Mouse (Mus musculus): ENCODE results near the gene Cx3cr1. TPM values are rescaled to one million over a fixed set of nuclear protein-coding genes. Genes with fewer than 3 reads are reported as not detected.
A peak's percentile ranks its signal among the peaks of the same experiment; 100 is the strongest.
"Not testable (repeated sequence)": the region's sequence is repeated elsewhere in the genome, so short reads cannot be mapped to it uniquely, and the experiment has no call there.

Gene Cx3cr1
- 10 to 100 TPM; 28.3 to 31.6 TPM for total RNA-seq (2021)
- long read RNA-seq, partial matches to known transcripts = 0 of 19 reads
- long read RNA-seq, other reads (novel, unspliced or antisense) = 18 of 19 reads

DNA sequence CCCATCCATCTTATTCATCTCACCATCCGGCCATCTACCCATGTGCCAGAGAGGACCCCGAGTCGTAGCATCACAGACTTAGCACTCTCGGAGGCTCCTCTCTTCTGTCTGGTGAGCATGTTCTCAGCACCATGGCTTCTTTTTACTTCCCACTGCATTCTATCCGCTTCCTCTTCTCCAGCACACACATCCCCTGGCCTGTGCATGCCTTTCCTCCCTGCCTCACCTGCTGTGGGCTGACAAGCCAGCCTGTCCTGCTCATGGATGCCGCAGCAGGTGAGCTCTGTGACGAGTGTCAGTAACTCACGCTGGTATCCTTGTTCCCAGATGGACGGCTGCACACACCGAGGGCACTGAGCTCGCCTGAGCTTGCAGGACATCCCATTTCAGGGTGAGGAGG is at the start of gene Cx3cr1:
Cx3cr1 (minus strand) TSS at position 101 of the 400 bp plus-strand sequence.
- DNase-seq (ENCODE audit: low spot score in 2 of 2) = no peak

- DNase-seq (ENCODE audit: low spot score in 2 of 2) = no peak
Observed at GRCm38 (mm10) chr9:120118212-120118611, 48.5 kb upstream of the Cx3cr1 start.

GRCm38 (mm10) chr9:120116184-120116624 is 46.5 kb upstream of the Cx3cr1 start:
- no peak for DNase-seq (ENCODE audit: low spot score in 2 of 2)

DNA sequence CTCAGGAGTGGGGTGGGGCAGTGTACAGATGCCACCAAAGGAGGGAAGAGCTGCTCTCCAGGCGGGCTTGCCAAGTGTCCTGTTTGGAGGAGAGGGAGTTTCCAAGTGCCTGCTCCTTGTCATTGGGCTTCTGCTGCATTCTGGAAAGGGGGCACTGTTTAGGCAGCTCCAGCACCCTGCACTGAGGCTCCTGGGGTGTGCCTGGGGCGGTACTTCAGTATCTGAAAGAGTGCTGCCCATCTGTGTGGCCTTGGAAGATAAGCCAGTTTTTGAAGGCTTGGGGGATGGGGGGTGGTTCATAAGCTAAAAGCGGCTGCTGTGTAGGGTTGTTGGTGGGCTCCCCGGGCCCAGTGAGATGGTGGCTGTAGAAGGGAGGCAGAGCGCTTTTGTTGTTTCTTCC is 45.9 kb upstream of the Cx3cr1 start:
- no peak for DNase-seq (ENCODE audit: low spot score in 2 of 2)

- DNase-seq (ENCODE audit: low spot score in 2 of 2) = no peak
Observed at GRCm38 (mm10) chr9:120114789-120115151, 45.1 kb upstream of the Cx3cr1 start.

DNA sequence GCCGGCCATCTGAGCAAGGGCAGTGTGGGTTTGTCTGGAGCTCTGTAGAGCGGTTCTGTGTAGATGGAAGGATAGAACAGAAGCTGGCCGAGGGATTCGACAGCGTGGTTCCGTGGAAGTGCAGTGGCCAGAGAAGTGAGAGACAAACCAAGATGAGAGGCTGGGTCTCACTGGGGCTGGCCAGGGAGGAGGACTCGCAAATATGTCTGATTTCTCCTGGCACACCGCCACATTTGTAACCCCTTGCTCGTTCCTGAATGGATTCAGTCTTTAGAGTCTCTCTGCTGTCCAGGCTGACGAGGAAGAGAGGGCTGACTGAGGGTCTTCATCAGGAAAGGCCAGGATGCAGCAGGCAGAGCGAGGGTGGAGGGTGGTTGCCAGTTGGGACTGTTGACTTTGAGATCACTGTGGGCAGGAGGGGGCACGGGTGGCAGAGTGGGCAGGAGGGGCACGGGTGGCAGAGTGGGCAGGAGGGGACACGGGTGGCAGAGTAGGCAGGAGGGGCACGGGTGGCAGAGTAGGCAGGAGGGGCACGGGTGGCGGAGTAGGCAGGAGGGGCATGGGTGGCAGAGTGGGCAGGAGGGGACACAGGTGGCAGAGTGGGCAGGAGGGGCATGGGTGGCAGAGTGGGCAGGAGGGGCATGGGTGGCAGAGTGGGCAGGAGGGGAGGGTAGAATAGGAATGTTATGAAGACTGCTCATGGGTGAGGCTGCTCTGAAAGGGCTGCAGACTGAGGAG is 44.5 kb upstream of the Cx3cr1 start:
- no peak for DNase-seq (ENCODE audit: low spot score in 2 of 2)

DNA sequence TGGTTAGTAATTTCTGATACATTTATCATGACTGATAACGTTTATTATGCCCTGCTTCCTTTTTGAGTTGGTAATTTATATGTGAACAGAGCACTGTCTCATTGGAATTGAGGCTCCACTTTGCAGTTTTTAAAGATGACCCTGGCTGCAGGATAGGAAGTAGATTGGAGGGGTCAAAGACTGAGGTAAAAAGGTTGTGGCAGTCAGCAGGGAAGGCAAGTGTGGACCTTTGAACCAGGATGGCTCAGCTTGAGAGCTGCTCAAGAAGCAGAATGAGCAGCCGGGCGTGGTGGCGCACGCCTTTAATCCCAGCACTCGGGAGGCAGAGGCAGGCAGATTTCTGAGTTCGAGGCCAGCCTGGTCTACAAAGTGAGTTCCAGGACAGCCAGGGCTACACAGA is 43.8 kb upstream of the Cx3cr1 start:
- no peak for DNase-seq (ENCODE audit: low spot score in 2 of 2)

DNA sequence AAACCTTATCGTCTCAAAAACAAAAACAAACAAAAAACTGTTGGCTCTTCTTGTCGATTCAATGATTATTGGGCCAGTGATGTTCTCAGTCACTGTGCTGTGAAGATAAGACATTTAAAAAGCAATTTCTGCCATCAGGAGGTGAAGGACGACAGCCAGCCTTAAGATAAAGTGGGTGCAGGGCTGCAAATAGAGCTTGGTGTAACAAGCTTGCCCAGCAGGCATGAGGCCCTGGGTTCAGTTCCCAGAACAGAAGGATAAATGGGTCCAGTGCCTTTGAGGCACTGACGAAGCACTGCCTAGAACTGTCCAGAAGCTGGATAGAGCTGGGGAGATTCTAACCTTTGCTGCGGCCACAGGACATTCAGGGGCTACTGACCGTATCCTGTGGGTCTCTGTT is 42.8 kb upstream of the Cx3cr1 start:
- DNase-seq (ENCODE audit: low spot score in 2 of 2) = no peak

GRCm38 (mm10) chr9:120111156-120111945 is 41.7 kb upstream of the Cx3cr1 start:
- no peak for DNase-seq (ENCODE audit: low spot score in 2 of 2)

- DNase-seq (ENCODE audit: low spot score in 2 of 2) = peak; percentile 94 to 97
Observed at GRCm38 (mm10) chr9:120110211-120111018, 40.7 kb upstream of the Cx3cr1 start, which contains the start of gene Slc25a38. Gene Slc25a38, plus strand, starts transcription at chr9:120110374.

- DNase-seq (ENCODE audit: low spot score in 2 of 2) = not testable (repeated sequence)
Observed at GRCm38 (mm10) chr9:120108953-120109352, 39.3 kb upstream of the Cx3cr1 start.

DNA sequence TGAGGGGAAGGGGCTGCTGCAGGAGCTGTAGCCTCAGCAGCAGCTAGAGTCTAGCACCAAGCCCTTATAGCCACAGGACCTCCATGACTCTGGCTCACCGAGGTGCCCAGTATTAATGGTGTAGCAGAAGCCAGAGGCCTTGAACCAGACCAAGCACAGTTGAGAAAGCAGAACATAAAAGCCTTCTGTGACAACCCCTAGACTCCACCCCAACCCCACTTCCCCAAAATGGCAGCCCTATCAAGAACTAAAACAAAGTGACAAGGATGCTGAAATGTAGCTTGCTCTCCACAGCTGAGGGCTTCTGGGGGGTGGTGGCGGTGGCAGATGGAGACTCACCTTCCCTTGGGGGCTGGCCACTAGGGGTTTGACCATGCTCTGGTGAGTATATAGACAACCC is 31.5 kb upstream of the Cx3cr1 start:
- no peak for DNase-seq (ENCODE audit: low spot score in 2 of 2)

GRCm38 (mm10) chr9:120099304-120099703 is 29.6 kb upstream of the Cx3cr1 start:
- no peak for DNase-seq (ENCODE audit: low spot score in 2 of 2)

DNA sequence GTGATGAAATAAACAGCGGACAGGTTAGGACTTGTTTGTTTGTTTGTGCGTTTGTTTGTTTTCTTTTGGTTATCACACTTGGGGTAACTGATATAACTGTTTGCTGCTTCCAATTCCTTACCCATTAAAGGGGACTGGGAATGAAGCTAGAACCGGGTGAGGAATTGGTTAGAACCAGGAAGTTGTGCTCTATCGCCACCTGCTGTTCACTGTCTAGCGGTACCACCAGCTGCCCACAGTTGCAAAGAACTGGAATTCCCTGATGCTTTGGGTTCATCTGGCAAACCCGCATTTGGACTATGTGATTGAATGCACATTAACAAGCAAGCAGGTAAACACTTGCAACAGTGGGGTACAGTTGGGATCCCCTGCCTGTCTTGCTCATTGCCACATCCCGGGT is 29.0 kb upstream of the Cx3cr1 start:
- peak; percentile 81 to 84 for DNase-seq (ENCODE audit: low spot score in 2 of 2)

DNA sequence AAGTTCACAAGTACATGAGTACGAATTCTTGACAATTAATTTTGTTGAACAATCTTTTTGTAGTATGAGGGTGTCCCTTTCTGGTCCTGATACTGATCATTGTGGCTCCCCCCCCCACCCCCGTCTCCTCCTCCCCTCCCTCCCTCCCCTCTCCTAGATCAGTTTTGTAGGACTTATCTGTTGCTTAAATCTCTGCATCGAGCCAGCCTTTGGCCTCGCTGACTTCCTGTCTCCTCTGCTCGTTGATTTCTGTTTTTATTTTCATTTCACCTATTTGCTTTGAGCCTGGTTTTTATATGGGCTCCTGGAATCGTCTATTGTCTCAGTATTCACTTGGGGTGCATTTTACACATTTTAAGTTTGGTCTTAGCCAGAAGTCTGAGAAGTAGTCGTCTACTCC is 26.2 kb upstream of the Cx3cr1 start:
- no peak for DNase-seq (ENCODE audit: low spot score in 2 of 2)

- no peak for DNase-seq (ENCODE audit: low spot score in 2 of 2)
Observed at GRCm38 (mm10) chr9:120093701-120094100, 24.0 kb upstream of the Cx3cr1 start.

- DNase-seq (ENCODE audit: low spot score in 2 of 2) = no peak
Observed at GRCm38 (mm10) chr9:120091696-120092238, 22.1 kb upstream of the Cx3cr1 start, which contains the start of gene Ccr8. Gene Ccr8, plus strand, starts transcription at chr9:120092114.

DNA sequence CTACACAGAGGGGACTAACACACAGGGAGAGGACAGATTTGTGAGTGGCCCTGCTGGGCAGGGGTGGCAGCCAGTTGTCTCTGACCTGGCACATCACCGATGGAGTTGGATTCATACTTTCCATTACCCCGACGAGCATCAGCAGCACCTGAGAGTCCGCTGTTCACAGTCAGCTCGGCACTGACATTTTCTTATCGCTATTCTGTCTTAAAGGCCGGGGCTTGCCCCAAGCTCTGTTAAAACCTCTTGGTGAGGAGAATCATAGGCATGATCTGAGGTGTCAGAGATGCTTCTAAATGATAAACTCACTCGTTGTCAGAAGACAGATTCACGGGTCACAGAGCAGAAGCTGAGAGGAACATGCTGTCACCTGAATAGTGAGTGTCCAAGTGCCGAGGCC is 21.4 kb upstream of the Cx3cr1 start:
- DNase-seq (ENCODE audit: low spot score in 2 of 2) = no peak

DNA sequence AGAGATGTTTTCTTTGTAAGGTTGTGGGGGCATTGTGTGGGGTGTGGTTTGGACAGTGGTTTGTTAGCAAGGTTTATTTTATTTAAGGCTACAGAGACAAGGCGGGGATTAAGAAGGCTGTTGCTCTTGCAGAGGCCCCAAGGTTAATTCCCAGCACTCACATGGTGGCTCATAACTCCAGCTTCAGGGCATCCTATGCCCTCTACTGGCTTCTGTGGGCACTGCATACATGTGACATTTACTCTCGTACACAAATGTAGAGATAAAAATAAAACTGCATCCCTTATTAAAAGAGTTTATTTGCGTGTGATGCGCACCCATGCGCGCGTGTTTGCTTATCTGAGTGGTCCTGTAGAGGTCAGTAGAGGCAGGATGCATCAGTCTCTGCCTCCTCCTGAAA is 19.4 kb upstream of the Cx3cr1 start:
- DNase-seq (ENCODE audit: low spot score in 2 of 2) = no peak

DNA sequence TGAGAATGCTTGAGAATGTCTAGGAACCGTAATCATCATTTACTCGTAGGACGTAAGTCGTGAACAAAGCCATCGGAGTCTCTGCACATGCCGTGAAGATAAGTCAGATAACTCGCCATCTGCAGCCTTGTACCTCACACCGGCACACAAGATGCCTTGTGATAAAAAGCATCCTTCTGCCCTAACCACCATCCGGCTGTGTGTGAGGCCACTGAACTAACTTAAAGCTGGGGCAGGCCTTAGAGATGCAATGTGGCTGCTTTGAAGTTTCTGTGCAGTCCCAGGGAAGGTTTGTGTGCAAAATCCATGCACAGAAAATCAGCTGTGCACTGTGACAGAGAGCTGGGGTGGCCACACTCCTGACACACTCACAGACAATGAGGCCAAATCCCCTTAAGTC is 14.7 kb upstream of the Cx3cr1 start:
- DNase-seq (ENCODE audit: low spot score in 2 of 2) = no peak

Data from layer of hippocampus, postnatal 10 days (tissue).